Mouse (Mus musculus): ENCODE results near the gene Cryzl1.

DNA sequence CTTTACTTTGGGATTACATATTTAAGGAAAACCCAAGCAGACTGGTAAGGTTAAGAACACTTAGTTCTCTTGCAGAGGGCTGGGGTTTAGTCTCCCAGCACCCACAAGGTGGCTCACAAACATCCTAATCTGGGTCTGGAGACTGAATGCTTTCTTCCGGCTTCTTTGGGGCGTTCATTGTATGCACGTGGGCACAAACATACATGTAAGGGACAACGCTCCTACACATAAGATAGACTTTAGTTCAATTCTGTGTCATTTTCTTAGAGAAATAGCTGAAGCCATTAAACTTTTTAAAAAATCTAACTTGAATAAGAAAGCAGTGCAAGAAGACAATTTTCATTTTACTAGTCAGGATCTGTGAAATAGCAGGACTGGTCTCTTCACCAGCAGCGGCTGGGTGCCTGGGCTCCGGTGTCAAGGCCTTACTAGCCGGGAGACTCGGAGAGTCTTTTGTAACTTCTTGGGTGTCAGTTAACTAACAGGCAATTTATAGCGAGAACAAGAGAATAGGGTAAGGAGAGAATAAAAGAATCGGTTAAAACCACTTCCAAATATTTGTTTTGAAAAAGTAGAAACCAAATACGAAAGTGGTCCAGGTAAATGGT lies 82.7 kb downstream of the Cryzl1 start:
- TF ChIP-seq TAL1 (conservative IDR thresholded peaks at IDR 0.05; ENCODE audit: low read depth, low read length): no peak
- no peak for TF ChIP-seq CTCF (IDR thresholded peaks at IDR 0.05; ENCODE audit: low read depth, low read length)
